Mouse (Mus musculus) forebrain, embryonic 13.5 days (tissue): ENCODE data around the gene Cbr3. TPM values are rescaled to one million over a fixed set of nuclear protein-coding genes. Genes with fewer than 3 reads are reported as not detected.
"Not testable (repeated sequence)": the region's sequence is repeated elsewhere in the genome, so short reads cannot be mapped to it uniquely, and the experiment has no call there.

Experiments
- ATAC-seq: fragments of 200-750 bp; cut with Nextera tagmentation; 2 replicates; pipeline ENCODE4 v1.8.0; 2017
- H3K27ac ChIP-seq: fragments of 300-500 bp; sonication (generic); 2 replicates; pipeline ENCODE4 v1.5.1; 2015; ENCODE audit warnings: inconsistent platforms, mild to moderate bottlenecking, moderate library complexity
- H3K27me3 ChIP-seq: fragments of 300-500 bp; sonication (generic); 2 replicates; pipeline ENCODE4 v1.6.1; 2015; ENCODE audit warnings: mild to moderate bottlenecking, inconsistent platforms
- H3K36me3 ChIP-seq: fragments of 300-500 bp; sonication (generic); 2 replicates; pipeline ENCODE4 v1.6.1; 2015; ENCODE audit warnings: mild to moderate bottlenecking, inconsistent platforms; ENCODE audit not compliant: poor library complexity, severe bottlenecking
- H3K4me1 ChIP-seq: fragments of 300-500 bp; sonication (generic); 2 replicates; pipeline ENCODE4 v1.6.1; 2015; ENCODE audit warnings: inconsistent platforms
- H3K4me2 ChIP-seq: fragments of 300-500 bp; sonication (generic); 2 replicates; pipeline ENCODE4 v1.6.1; 2015; ENCODE audit warnings: inconsistent platforms, mild to moderate bottlenecking, moderate library complexity
- H3K4me3 ChIP-seq: fragments of 300-500 bp; sonication (generic); 2 replicates; pipeline ENCODE4 v1.5.1; 2015; ENCODE audit warnings: mild to moderate bottlenecking, inconsistent platforms
- H3K9ac ChIP-seq: fragments of 300-500 bp; sonication (generic); 2 replicates; pipeline ENCODE4 v1.6.1; 2015; ENCODE audit warnings: mild to moderate bottlenecking, inconsistent platforms
- H3K9me3 ChIP-seq: fragments of 300-500 bp; sonication (generic); replicated peaks from 2 replicates; pipeline ENCODE4 v1.6.1; 2016; ENCODE audit warnings: inconsistent platforms
- WGBS: fragments of 180-500 bp; shearing (Covaris S2); methylation state at CpG from one replicate; pipeline ENCODE4 v1.1.7; 2015; 5-methylcytosine and 5-hydroxymethylcytosine counted together
- polyA plus RNA-seq: library from polyadenylated mRNA; unstranded; fragments of >200 nt; fragmentation: Nextera tagmentation; extraction: Ambion mirVana; gene quantifications from 2 replicates; pipeline ENCODE4 v1.2.1, GENCODE M21; 2015

The Cbr3 gene
- polyA plus RNA-seq, 1 experiment from 2014 or later: not detected

DNA sequence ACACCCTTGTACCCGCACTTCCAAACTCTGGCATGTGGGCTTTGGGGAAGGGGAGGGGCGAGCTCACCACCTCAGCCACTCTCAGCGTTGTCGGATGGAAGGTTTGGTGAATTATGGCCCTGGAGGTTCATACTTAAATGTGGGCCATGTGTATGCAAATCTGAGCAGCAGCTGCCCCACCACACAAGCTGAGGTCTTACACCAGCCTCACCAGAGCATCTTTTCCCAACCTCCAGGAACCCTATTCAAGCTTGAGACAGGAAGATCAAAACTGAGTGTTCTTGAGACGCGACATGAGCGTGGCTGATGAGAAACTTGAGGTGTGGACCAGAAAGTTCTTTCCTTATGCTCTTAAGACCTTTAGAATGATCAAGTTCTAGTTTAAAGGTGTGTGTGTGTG is 1.4 kb downstream of the Cbr3 start:
- Histone ChIP-seq H3K9ac (no peak overlapping the region), H3K27me3 (peaks cover 59% of the 10 kb centered on the region), H3K4me2 (peak overlapping the region; percentile 72), H3K9me3 (no peaks in the 10 kb centered on the region), H3K27ac (no peak overlapping the region), H3K36me3 (no peaks in the 10 kb centered on the region), H3K4me3 (peak overlapping the region; percentile 37; the same call in 1 of the 2 replicates), H3K4me1 (peaks cover 20% of the 10 kb centered on the region)
- ATAC-seq: no peak
- WGBS: 28% methylated on average over 7 of the region's 7 CpGs

DNA sequence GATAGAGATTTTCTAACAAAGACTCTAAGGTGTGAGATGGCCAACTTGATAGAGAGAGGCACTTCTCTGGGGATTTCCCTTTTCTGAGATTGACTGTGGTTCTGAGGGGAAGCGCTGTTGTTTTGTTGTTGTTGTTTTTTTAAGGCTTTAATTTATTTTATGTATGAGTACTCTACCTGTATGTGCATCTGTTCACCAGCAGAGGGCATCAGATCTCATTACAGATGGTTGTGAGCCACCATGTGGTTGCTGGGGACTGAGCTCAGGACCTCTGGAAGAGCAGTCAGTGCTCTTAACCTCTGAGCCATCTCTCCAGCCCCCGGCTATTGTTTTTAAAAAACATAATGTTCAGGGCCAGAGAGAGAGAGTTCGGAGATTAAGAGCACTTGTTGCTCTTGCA is 2.8 kb downstream of the Cbr3 start:
- H3K9ac ChIP-seq, H3K9me3 ChIP-seq, H3K27ac ChIP-seq, H3K4me3 ChIP-seq, H3K36me3 ChIP-seq, ATAC-seq, H3K4me2 ChIP-seq: not testable (repeated sequence)
- H3K27me3 ChIP-seq: peaks cover 56% of the 10 kb centered on the region
- WGBS: 93% methylated on average over 3 of the region's 3 CpGs
- peaks cover 20% of the 10 kb centered on the region for H3K4me1 ChIP-seq

DNA sequence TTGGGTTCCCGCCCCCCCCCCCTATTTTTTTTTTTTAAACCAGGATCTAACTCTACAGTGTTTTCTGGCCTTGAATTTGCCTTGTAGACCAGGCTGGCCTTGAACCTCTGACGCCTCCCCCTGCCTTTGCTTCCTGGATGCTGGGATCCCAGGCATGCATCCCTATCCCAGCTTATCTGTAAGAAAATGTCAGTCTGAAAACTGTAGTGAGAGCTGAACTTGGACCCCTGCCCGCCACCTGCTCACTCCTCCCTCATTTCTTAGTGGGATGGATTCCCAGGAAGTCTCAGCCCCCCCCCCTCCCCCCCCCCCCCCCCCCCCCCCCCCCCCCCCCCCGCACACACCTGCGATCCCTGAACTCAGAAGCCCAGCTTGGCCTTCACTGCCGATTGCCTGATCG is 3.4 kb downstream of the Cbr3 start:
- no peak for ATAC-seq
- H3K4me3 ChIP-seq: no peak overlapping the region
- WGBS: 79% methylated on average over 6 of the region's 7 CpGs

DNA sequence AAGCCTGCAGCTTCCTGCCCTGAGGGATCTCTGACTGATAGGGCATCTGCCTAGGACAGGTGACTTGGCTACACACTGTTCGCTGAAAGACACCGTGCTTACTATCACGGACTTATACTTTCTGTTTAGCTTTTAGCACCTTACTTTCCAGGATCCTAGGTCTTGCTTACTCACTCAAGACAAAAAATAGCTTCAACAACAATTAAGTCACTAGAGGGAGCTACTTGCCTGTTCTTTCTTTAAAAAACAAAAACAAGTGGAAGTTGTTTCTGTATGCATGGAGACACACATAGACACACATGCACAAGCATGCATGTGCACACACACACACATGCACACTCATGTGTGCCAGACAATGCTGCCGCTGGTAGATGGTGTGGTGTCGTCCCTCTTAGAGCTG is 3.9 kb downstream of the Cbr3 start:
- no peak overlapping the region for H3K27ac ChIP-seq
- H3K27me3 ChIP-seq: peaks cover 44% of the 10 kb centered on the region
- ATAC-seq: no peak
- no peaks in the 10 kb centered on the region for H3K9me3 ChIP-seq
- H3K36me3 ChIP-seq: no peaks in the 10 kb centered on the region
- no peak overlapping the region for H3K4me2 ChIP-seq
- WGBS: 47% methylated on average over 5 of the region's 5 CpGs
- no peak overlapping the region for H3K4me3 ChIP-seq
- peaks cover 20% of the 10 kb centered on the region for H3K4me1 ChIP-seq
- H3K9ac ChIP-seq: no peak overlapping the region

More for the DNA sequence above, 3.4 kb downstream of the Cbr3 start:
- Histone ChIP-seq H3K4me1 (peaks cover 20% of the 10 kb centered on the region), H3K36me3 (no peaks in the 10 kb centered on the region), H3K9me3 (no peaks in the 10 kb centered on the region), H3K4me2 (no peak overlapping the region), H3K9ac (no peak overlapping the region), H3K27ac (no peak overlapping the region), H3K27me3 (peaks cover 50% of the 10 kb centered on the region)

DNA sequence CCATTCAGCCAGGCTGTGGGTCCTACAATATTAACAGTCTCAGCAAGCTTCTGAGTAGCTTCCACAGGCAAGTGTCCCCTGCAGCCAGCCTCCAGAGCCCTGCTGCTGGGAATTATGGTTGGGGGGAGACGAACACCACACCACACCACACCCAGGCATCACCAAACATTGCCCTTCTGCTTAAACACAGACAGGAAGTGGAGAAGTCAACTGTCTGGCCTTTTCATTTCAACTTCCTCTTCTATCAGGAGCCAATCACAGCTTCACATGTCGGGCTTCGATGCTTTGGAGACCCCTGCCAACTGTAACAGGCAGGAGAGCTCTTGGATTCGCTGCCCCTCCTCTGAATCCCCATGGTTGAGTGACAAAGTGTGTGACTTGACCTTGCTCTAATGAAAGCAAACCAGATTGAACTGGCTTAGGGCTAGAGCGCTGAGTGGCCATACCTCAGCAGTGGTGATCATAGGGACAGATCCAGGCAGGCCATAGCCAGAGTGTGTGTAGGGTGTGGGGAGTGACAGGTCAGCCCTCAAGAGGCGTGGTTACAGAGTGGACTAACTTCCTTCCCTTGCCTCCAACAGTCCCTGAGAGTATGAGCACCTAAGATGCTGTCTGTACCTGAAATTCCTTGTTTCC is 8.3 kb downstream of the Cbr3 start:
- Histone ChIP-seq H3K36me3 (no peaks in the 10 kb centered on the region), H3K27ac (no peak overlapping the region), H3K27me3 (0 out of 2 replicates have a peak, but pooled peaks cover 3% of the 10 kb centered on the region), H3K4me3 (no peak overlapping the region), H3K4me2 (no peak overlapping the region), H3K9ac (no peak overlapping the region), H3K4me1 (no peaks in the 10 kb centered on the region), H3K9me3 (no peaks in the 10 kb centered on the region)
- ATAC-seq: no peak
- 81% methylated on average over 6 of the region's 6 CpGs for WGBS

DNA sequence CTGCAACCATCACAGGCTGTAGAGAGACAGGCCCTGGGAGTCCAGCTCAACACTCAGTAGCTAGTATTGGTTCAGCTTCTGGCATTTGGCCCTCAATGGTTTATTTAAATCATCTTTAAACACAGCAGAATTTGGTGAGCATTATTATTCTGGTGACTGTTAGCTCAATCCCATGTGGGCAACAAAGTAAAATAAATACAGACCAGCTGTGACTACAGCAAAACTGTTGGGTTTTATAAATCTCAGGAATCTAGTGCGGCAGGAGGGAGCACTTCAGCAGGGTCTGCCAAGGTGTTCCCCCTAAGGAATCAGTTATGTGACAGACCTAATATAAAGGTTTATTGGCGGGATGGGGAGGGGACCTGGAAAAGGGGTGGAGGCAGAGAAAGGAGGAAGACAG is 9.7 kb downstream of the Cbr3 start:
- Histone ChIP-seq H3K27ac (no peak overlapping the region), H3K4me1 (no peaks in the 10 kb centered on the region), H3K9me3 (no peaks in the 10 kb centered on the region), H3K27me3 (no peaks in the 10 kb centered on the region), H3K9ac (no peak overlapping the region), H3K36me3 (no peaks in the 10 kb centered on the region), H3K4me2 (no peak overlapping the region), H3K4me3 (no peak overlapping the region)
- no peak for ATAC-seq
- 83% methylated on average over 2 of the region's 2 CpGs for WGBS

DNA sequence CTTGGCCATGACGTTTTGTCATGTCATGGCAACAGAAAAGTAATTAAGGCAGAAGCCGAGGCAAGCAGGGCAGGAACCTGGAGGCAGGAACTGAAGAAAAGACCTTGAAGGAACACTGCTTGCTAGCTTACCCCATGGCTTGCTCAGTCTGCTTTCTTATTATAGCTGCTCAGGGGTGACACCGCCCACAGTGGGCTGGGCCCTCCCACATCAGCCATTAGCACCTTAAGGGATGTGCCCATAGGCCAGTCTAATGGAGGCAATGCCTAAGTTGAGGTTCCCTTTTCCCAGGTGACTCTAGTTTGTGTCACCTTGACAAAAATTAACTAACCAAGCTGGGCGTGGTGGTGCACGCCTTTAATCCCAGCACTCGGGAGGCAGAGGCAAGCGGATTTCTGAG is 24.1 kb downstream of the Cbr3 start:
- Histone ChIP-seq H3K36me3 (no peaks in the 10 kb centered on the region), H3K9me3 (no peaks in the 10 kb centered on the region), H3K27ac (no peak overlapping the region), H3K4me3 (no peak overlapping the region), H3K27me3 (peaks cover 24% of the 10 kb centered on the region), H3K4me1 (no peaks in the 10 kb centered on the region), H3K9ac (no peak overlapping the region), H3K4me2 (no peak overlapping the region)
- ATAC-seq: no peak
- WGBS: 90% methylated on average over 7 of the region's 7 CpGs

DNA sequence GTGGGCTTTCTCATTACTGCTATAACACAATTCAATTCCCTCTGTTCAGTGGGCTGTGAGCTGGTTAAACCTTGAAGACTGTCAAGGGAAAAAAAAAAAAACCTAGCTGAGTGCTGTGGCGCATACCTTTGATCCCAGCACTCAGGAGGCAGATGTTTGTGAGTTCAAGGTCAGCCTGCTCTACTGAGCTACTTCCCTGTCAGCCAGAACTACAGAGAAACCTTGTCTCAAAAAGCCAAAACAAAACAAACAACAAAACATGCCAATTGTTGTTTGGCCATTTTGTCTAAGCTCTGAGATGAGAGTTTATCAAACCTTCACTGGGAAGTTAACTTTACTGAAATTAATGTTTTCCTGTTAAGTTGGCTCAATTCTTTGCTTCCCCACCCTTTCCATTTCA is 26.2 kb downstream of the Cbr3 start:
- H3K27me3 ChIP-seq: peaks cover 24% of the 10 kb centered on the region
- no peak overlapping the region for H3K9ac ChIP-seq
- H3K36me3 ChIP-seq: no peaks in the 10 kb centered on the region
- ATAC-seq: no peak
- no peak overlapping the region for H3K4me3 ChIP-seq
- H3K27ac ChIP-seq: no peak overlapping the region
- 69% methylated on average over 1 of the region's 1 CpGs for WGBS
- H3K4me1 ChIP-seq: peaks cover 11% of the 10 kb centered on the region
- H3K9me3 ChIP-seq: no peaks in the 10 kb centered on the region
- H3K4me2 ChIP-seq: no peak overlapping the region

- H3K4me1 ChIP-seq: peaks cover 16% of the 10 kb centered on the region
- H3K9me3 ChIP-seq: no peaks in the 10 kb centered on the region
- ATAC-seq: peak; percentile 43
- peak overlapping the region; percentile 74 for H3K4me3 ChIP-seq
- H3K36me3 ChIP-seq: no peaks in the 10 kb centered on the region
- H3K27me3 ChIP-seq: peaks cover 24% of the 10 kb centered on the region
- H3K27ac ChIP-seq: peak overlapping the region; percentile 37; the same call in 1 of the 2 replicates
- H3K9ac ChIP-seq: no peak overlapping the region
- H3K4me2 ChIP-seq: peak overlapping the region; percentile 85
- under 1% methylated on average over 11 of the region's 11 CpGs for WGBS
These were observed 27.9 kb downstream of the Cbr3 start for GRCm38 (mm10) chr16:93710924-93711323.

DNA sequence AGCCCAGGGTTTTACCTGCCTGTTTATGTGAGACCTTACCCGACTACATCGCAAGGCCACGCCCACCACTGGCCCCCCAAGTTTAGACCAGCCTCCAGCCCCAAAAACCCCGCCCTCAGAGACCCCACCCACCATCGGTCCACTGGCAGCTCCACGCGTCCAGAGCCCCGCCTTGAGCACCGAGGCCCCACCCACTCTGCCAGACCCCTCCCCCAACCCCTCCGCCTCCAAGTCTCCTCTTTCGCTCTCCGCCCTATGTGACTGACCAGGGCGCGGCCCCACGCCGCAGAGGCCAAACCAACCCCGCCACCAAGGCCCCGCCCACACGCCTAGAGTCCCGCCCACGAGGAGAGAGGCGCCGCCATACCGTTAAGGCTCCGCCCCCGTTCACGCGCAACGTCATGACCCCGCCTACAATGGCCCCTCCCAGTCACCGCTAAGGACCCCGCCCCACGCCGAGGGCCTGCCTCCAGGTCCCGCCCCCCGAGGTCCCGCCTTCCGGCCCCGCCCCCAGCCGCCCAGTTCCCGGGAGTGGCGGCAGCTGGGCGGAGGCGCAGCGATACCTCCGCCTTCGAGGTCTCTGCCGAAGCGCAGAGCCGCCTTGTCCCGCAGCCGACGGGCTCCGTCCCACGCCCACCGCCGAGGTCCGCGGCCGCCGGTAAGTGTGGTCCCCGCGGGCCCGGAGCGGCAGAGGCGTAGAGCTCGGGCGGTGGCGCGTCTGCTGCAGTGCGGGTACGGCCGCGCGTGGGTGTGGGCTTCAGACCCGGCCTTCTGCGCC is 28.6 kb downstream of the Cbr3 start, which contains the start of gene Dop1b:
TSS of gene Dop1b (plus strand) at position 494 of the 778 bp plus-strand sequence.
- peak within 1 kb of the TSS; percentile 85 for H3K4me2 ChIP-seq
- peaks cover 21% of the 10 kb centered on the region for H3K27me3 ChIP-seq
- peaks cover 16% of the 10 kb centered on the region for H3K4me1 ChIP-seq
- peak within 1 kb of the TSS; percentile 74 for H3K4me3 ChIP-seq
- peak within 1 kb of the TSS; percentile 52 for H3K27ac ChIP-seq
- peak within 1 kb of the TSS; percentile 85 for H3K9ac ChIP-seq
- WGBS: under 1% methylated on average over 72 of the region's 77 CpGs
- ATAC-seq: peak; percentile 89
- no peaks in the 10 kb centered on the region for H3K9me3 ChIP-seq
- H3K36me3 ChIP-seq: no peaks in the 10 kb centered on the region

GRCm38 (mm10) chr16:93712189-93712885 is 29.3 kb downstream of the Cbr3 start:
- Histone ChIP-seq H3K4me3 (peak overlapping the region; percentile 74), H3K4me1 (peaks cover 21% of the 10 kb centered on the region), H3K27ac (peak overlapping the region; percentile 52), H3K9ac (peak overlapping the region; percentile 85), H3K9me3 (no peaks in the 10 kb centered on the region), H3K27me3 (peaks cover 14% of the 10 kb centered on the region), H3K36me3 (peaks cover 4% of the 10 kb centered on the region; the same call in 1 of the 2 replicates), H3K4me2 (peak overlapping the region; percentile 85)
- WGBS: 11% methylated on average over 30 of the region's 31 CpGs
- ATAC-seq: peak; percentile 67

- H3K9me3 ChIP-seq: no peaks in the 10 kb centered on the region
- H3K4me3 ChIP-seq: peak overlapping the region; percentile 74
- H3K4me1 ChIP-seq: peaks cover 24% of the 10 kb centered on the region
- peaks cover 9% of the 10 kb centered on the region for H3K27me3 ChIP-seq
- no peak for ATAC-seq
- 85% methylated on average over 7 of the region's 7 CpGs for WGBS
- H3K27ac ChIP-seq: no peak overlapping the region
- peak overlapping the region; percentile 85; the same call in 1 of the 2 replicates for H3K9ac ChIP-seq
- peaks cover 8% of the 10 kb centered on the region; the same call in 1 of the 2 replicates for H3K36me3 ChIP-seq
- peak overlapping the region; percentile 85 for H3K4me2 ChIP-seq
These were observed 30.0 kb downstream of the Cbr3 start for GRCm38 (mm10) chr16:93712966-93713365.
